Mouse (Mus musculus) liver, adult 2 months (tissue): ENCODE data around the gene Per3. TPM values are rescaled to one million over a fixed set of nuclear protein-coding genes. Genes with fewer than 3 reads are reported as not detected.

Source experiments
- DNase-seq: peaks from one replicate; pipeline ENCODE4 v3.0.0-alpha.2; 2011; ENCODE audit warnings: low read depth, low spot score; ENCODE audit errors: extremely low read depth
- H3K27ac ChIP-seq: fragments of 200-500 bp; replicated peaks from 2 replicates; pipeline ENCODE4 v1.5.1; 2012; ENCODE audit warnings: low read depth, mild to moderate bottlenecking, control low read depth, inconsistent platforms, low read length; ENCODE audit not compliant: insufficient read depth
- H3K27me3 ChIP-seq: fragments of 200-500 bp; 2 replicates; pipeline ENCODE4 v1.6.1; 2012; ENCODE audit warnings: mild to moderate bottlenecking, moderate library complexity, low read length, inconsistent platforms; ENCODE audit not compliant: control insufficient read depth, insufficient read depth
- H3K36me3 ChIP-seq: fragments of 200-500 bp; 2 replicates; pipeline ENCODE4 v1.6.1; 2012; ENCODE audit warnings: low read length, inconsistent platforms; ENCODE audit not compliant: control insufficient read depth, insufficient read depth
- H3K4me1 ChIP-seq: fragments of 200-500 bp; 2 replicates; pipeline ENCODE4 v1.6.1; 2011; ENCODE audit warnings: low read length; ENCODE audit not compliant: control insufficient read depth, insufficient read depth
- H3K4me3 ChIP-seq: fragments of 200-500 bp; 2 replicates; pipeline ENCODE4 v1.5.1; 2011; ENCODE audit warnings: low read depth, mild to moderate bottlenecking, control low read depth, low read length, moderate library complexity; ENCODE audit not compliant: insufficient read depth
- H3K79me2 ChIP-seq: fragments of 200-500 bp; 2 replicates; pipeline ENCODE4 v1.6.1; 2012; ENCODE audit warnings: inconsistent platforms, mild to moderate bottlenecking, low read length, moderate library complexity; ENCODE audit not compliant: control insufficient read depth, insufficient read depth
- H3K9ac ChIP-seq: fragments of 200-500 bp; 2 replicates; pipeline ENCODE4 v1.6.1; 2012; ENCODE audit warnings: low read depth, mild to moderate bottlenecking, control low read depth, inconsistent platforms, low read length
- CTCF ChIP-seq: fragments of 200-500 bp; IDR thresholded peaks from 2 replicates; pipeline ENCODE4 v1.5.1; 2011; ENCODE audit warnings: low read depth, low read length, control low read depth
- POLR2A ChIP-seq: fragments of 200-500 bp; IDR thresholded peaks from 2 replicates; pipeline ENCODE4 v1.6.1; 2011; ENCODE audit warnings: low read length, control low read depth; ENCODE audit not compliant: insufficient read depth; ENCODE audit errors: extremely low read depth
- WGBS: fragments of 180-500 bp; shearing (Covaris S2); methylation state at CpG from one replicate; pipeline ENCODE4 v1.1.7; 2018; 5-methylcytosine and 5-hydroxymethylcytosine counted together
- polyA plus RNA-seq: library from polyadenylated mRNA; depleted of rRNA; stranded (reverse); fragments of >200 nt; gene quantifications from 2 replicates; pipeline ENCODE4 v1.2.3, GENCODE M21; 2012
- total RNA-seq: library from RNA; depleted of rRNA; stranded (reverse); fragments of >200 nt; gene quantifications from 2 replicates; pipeline ENCODE4 v1.2.3, GENCODE M21; 2014

The Per3 gene
- total and polyA plus RNA-seq, 2 experiments, result 4.0 to 28.9 TPM

DNA sequence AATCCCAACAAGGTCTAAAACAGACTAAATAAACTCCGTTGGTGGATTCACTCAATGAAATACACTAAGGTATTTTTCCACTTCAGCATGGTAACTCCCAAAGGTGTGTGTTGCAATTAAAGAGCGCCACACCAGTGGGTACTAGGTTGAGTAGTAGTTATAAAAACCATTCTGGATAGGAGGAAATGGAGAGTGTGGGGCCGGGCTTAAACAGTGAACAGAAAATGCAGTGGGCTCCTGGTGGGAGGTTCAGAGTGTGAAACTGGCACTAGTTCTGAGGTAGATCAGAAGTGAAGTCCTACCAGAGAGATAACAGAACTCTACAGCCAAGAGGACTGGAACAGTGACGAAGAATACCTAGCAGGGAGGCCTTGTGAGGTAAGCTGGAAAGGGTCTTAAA is 14.2 kb upstream of the Per3 start:
- TF ChIP-seq POLR2A (no peak), CTCF (no peak)
- H3K4me1 ChIP-seq, result peaks cover 3% of the 10 kb centered on the region
- no peaks in the 10 kb centered on the region for H3K27me3 ChIP-seq
- H3K79me2 ChIP-seq, result peaks cover 23% of the 10 kb centered on the region
- 85% methylated on average over 4 of the region's 4 CpGs for WGBS
- H3K27ac ChIP-seq, result no peak overlapping the region
- no peak overlapping the region for H3K4me3 ChIP-seq
- no peak overlapping the region for H3K9ac ChIP-seq
- peaks cover 13% of the 10 kb centered on the region; the same call in 1 of the 2 replicates for H3K36me3 ChIP-seq
- DNase-seq, result no peak

DNA sequence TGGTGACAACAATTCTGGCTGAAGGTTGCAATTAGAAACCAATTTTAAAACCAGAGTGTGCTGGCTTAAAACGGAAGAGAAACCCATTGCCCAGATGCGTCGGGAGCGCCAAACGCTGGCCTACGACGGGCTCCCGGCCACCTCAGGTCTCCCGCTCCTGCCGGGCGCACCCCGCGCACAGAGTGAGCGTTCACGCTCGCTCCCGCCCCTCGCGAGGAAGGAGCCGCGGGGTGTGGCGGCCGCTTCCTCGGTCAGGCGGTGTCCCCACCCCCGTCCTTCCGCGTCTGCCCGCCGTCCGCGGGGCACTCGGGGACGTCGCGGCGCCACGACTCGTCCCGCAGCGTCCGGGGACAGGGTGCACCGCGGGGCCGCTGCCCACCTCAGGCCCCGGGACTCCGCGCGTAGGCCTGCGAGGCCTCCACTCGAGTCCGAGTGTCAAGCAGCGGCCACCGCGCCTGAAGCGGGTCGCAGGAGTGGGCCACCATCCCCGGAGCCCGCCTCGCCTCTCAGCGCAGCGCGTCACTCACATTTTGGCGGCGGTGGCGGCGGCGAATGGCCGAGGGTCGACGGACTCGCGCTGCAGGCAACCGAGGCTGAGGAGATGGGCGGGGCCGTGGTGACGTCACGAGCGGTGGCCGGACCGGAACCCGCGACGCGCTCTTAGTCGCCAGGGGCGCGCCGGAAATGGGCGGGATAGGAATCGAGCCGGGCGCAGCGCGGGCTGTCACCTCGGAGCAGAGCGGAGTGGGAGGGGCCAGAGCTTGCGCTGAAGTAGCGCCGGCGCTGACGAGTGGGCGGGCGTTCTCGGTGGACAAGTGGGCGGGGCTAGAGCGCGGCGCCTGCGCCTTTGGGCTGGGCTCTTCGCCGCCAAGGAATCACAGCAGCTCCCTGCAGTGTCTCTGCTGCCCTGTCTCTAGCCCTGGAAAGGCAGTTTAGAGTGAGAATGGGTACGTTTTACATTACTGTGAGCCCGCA is 13.2 kb upstream of the Per3 start, which contains the start of gene Vamp3:
Gene Vamp3 (minus strand): TSS at position 617 of the 975 bp plus-strand sequence.
- peaks cover 27% of the 10 kb centered on the region for H3K79me2 ChIP-seq
- H3K27me3 ChIP-seq, result no peaks in the 10 kb centered on the region
- peak within 1 kb of the TSS; percentile 97 for H3K4me3 ChIP-seq
- peak within 1 kb of the TSS; percentile 99 for H3K9ac ChIP-seq
- DNase-seq, result peak; percentile 89
- H3K27ac ChIP-seq, result peak within 1 kb of the TSS; percentile 99
- no peak for TF ChIP-seq CTCF
- TF ChIP-seq POLR2A, result peak; percentile 68
- H3K36me3 ChIP-seq, result peaks cover 17% of the 10 kb centered on the region; the same call in 1 of the 2 replicates
- peaks cover 3% of the 10 kb centered on the region for H3K4me1 ChIP-seq
- WGBS, result under 1% methylated on average over 113 of the region's 114 CpGs

DNA sequence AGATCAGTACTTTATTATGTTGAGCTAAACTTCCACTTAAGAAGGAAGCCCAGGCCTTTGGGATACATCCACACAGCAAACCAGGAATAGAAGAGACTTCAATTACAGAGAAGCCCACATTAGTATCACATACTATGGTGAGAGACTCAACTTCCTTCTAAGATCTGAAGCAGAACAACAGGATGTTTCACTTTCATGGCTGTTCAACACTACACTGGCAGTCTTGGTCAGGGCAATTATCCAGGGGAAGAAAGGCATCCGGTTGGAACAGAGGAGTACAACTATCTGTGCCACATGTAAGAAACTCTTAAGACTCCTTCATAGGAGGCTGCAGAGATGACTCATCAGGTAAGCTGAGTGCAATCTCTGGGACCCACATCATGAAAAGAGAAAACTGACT is 6.7 kb upstream of the Per3 start:
- no peak overlapping the region for H3K9ac ChIP-seq
- peaks cover 58% of the 10 kb centered on the region for H3K36me3 ChIP-seq

DNA sequence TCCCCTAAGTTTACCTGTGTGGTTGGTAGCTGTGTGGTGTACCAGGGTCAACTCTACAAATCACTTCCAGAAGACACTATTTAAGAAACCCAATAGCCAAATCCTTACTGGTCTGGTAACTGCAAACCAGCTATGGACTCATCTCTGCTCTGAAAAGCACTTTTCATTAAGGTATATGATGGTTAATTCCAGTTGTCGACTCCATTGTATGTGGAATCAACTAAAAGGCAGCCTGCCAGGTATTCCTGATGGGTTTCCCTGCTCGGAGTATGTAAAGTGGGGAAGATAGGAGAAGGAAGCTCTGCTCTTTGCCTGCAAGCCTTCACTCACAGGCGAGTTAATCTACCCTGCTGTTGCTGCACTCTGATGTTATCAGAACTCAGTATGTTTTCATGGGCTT is 2.1 kb upstream of the Per3 start:
- TF ChIP-seq CTCF (no peak), POLR2A (no peak)

More for the DNA sequence above, 6.7 kb upstream of the Per3 start:
- no peak overlapping the region for H3K4me3 ChIP-seq
- peaks cover 3% of the 10 kb centered on the region for H3K4me1 ChIP-seq
- no peak for DNase-seq
- H3K27me3 ChIP-seq, result no peaks in the 10 kb centered on the region
- TF ChIP-seq CTCF, result no peak
- TF ChIP-seq POLR2A, result no peak
- peak overlapping the region; percentile 7; the same call in 1 of the 2 replicates for H3K27ac ChIP-seq
- H3K79me2 ChIP-seq, result peaks cover 21% of the 10 kb centered on the region; the same call in 1 of the 2 replicates
- 74% methylated on average over 1 of the region's 1 CpGs for WGBS

DNA sequence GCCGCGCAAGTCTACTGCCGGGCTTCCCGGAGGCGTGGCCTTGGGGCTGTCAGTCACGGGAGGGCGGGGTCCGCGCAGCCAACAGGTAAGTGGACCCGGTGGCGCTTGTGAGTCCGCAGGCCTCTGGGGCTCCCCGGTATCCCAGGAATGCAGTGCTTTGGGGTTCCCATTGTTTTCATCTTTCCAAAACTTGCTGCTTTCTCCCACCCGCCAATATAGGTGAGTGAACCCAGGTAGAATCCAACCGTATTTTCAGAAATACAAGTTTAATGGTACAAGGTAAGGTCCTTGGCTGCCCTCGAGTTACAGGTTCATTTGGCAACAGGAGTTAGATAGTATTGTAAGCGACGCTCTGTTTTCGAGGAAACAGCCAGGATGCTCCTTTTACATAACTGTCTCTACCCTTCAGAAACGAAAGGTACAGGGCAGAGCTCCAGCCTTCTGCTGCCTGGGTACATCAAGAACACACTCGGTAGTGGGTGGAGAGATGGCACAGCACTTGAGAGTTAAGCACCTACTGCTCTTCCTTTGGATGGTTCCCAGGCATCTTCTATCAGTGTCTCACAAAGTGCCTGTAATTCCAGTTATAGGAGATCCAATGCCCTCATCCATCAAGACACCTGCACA is 592 bp upstream of the Per3 start:
- Histone ChIP-seq H3K4me1 (peaks cover 7% of the 10 kb centered on the region; the same call in 1 of the 2 replicates), H3K9ac (peak overlapping the region; percentile 61), H3K4me3 (peak overlapping the region; percentile 54), H3K79me2 (no peaks in the 10 kb centered on the region), H3K27ac (peak overlapping the region; percentile 89), H3K27me3 (no peaks in the 10 kb centered on the region), H3K36me3 (peaks cover 33% of the 10 kb centered on the region)
- 3% methylated on average over 21 of the region's 21 CpGs for WGBS
- peak; percentile 78 for DNase-seq
- TF ChIP-seq CTCF (no peak), POLR2A (peak; percentile 51; the same call in 1 of the 2 replicates)

More for the DNA sequence above, 2.1 kb upstream of the Per3 start:
- Histone ChIP-seq H3K9ac (no peak overlapping the region), H3K27me3 (no peaks in the 10 kb centered on the region), H3K4me3 (no peak overlapping the region), H3K27ac (no peak overlapping the region), H3K79me2 (no peaks in the 10 kb centered on the region), H3K4me1 (peaks cover 9% of the 10 kb centered on the region; the same call in 1 of the 2 replicates), H3K36me3 (peaks cover 33% of the 10 kb centered on the region)
- WGBS, result 91% methylated on average over 3 of the region's 3 CpGs
- DNase-seq, result no peak
